Mouse (Mus musculus): Measurements from ENCODE around the gene Skp2. TPM values are rescaled to one million over a fixed set of nuclear protein-coding genes. Genes with fewer than 3 reads are reported as not detected.
A peak's percentile ranks its signal among the peaks of the same experiment; 100 is the strongest.

The Skp2 gene
- total and polyA plus RNA-seq, 3 experiments = 0.50 to 0.73 (median 0.57) TPM

DNA sequence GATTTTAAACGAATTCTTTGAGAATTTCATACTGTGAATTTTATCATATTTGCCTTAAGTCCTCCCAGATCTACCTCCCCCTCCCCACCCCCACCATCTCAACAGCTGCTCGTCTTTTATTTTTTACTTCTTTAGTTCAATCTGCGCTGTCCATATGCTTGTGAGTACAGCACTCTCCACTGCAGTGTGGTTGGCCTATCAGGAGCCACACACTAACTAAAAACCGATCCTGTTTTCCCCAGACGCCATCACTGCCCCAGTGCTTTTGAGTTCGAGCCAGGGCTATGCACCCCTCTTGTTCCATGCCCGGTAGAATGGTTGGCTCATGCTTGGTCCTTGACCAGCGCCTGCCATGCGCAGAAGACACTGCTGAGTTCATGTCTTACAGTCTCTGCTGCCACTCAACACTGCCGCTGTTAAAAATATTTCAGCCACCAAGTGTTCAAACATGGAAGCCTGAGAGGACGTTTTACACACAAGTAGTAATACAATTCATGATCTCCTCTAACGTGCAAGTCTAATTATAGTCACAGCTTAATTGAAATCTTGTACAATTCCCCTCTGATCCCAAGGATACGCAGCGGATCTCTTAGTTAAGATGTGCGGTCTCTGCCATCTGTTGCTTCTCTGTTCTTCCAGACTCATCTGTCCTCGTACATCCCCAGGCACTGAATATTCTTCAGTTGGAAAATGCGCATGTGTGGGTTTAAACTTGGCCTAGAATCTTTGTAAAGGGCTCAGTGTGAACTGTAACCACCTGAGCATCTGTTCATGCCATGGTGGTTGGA is 67.1 kb downstream of the Skp2 start:
- no peak overlapping the region for H3K9ac ChIP-seq (ENCODE audit: low read depth, low read length)
- H3K4me3 ChIP-seq = no peak overlapping the region
- H3K27me3 ChIP-seq (ENCODE audit: control insufficient read depth, insufficient read depth, low read length) = no peaks in the 10 kb centered on the region
- WGBS = 89% methylated on average over 17 of the region's 17 CpGs
- no peak overlapping the region for H3K27ac ChIP-seq
- no peaks in the 10 kb centered on the region for H3K4me1 ChIP-seq (ENCODE audit: control insufficient read depth, insufficient read depth, low read length)
- intact Hi-C loops (cut with DNase I) = no loop called here
- H3K79me2 ChIP-seq (replicated peaks; ENCODE audit: control insufficient read depth, insufficient read depth, low read length) = no peaks in the 10 kb centered on the region
- no peak for DNase-seq
- TF ChIP-seq EP300 (IDR thresholded peaks at IDR 0.05; ENCODE audit: insufficient read depth, low read depth, low read length) (no peak), CTCF (IDR thresholded peaks at IDR 0.05) (no peak)
- no peaks in the 10 kb centered on the region for H3K36me3 ChIP-seq (ENCODE audit: control insufficient read depth, insufficient read depth, low read length)

GRCm38 (mm10) chr15:9087421-9087820 is 67.8 kb downstream of the Skp2 start:
- WGBS = 72% methylated on average over 5 of the region's 5 CpGs
- no peaks in the 10 kb centered on the region for H3K36me3 ChIP-seq (ENCODE audit: control insufficient read depth, insufficient read depth, low read length)
- no peaks in the 10 kb centered on the region for H3K4me1 ChIP-seq (ENCODE audit: control insufficient read depth, insufficient read depth, low read length)

DNA sequence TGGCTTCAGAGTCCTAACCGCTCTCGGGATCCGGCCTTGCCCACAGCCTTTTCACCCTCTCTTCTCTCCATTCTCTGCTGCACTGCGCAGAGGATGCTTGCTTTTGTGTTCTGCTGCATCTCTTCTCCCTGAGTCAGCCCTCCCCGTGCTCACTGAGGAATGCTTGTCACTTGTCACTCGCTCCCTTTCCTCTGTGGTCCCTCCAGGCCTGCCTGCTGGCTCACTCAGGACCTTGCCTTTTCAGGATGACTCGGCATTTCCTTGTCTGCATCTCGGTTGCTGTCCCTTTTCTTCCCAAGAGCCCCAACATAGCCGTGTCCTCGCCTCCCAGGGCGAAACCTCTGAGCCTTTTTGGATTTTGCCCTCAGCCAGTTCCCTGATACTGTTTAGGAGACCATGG is 68.4 kb downstream of the Skp2 start:
- Histone ChIP-seq H3K27me3 (ENCODE audit: control insufficient read depth, insufficient read depth, low read length) (no peaks in the 10 kb centered on the region), H3K9ac (ENCODE audit: low read depth, low read length) (no peak overlapping the region), H3K4me3 (no peak overlapping the region), H3K4me1 (ENCODE audit: control insufficient read depth, insufficient read depth, low read length) (no peaks in the 10 kb centered on the region), H3K79me2 (replicated peaks; ENCODE audit: control insufficient read depth, insufficient read depth, low read length) (no peaks in the 10 kb centered on the region), H3K36me3 (ENCODE audit: control insufficient read depth, insufficient read depth, low read length) (no peaks in the 10 kb centered on the region), H3K27ac (no peak overlapping the region)
- TF ChIP-seq CTCF (IDR thresholded peaks at IDR 0.05) (no peak), POLR2A (IDR thresholded peaks at IDR 0.05; ENCODE audit: insufficient read depth, low read depth, low read length) (no peak), EP300 (IDR thresholded peaks at IDR 0.05; ENCODE audit: insufficient read depth, low read depth, low read length) (no peak)
- WGBS = 56% methylated on average over 11 of the region's 11 CpGs
- intact Hi-C loops (cut with DNase I) = no loop called here
- DNase-seq = no peak

More at GRCm38 (mm10) chr15:9087421-9087820, 67.8 kb downstream of the Skp2 start:
- no peak overlapping the region for H3K27ac ChIP-seq
- DNase-seq = no peak
- H3K4me3 ChIP-seq = no peak overlapping the region
- H3K9ac ChIP-seq (ENCODE audit: low read depth, low read length) = no peak overlapping the region
- TF ChIP-seq POLR2A (IDR thresholded peaks at IDR 0.05; ENCODE audit: insufficient read depth, low read depth, low read length) (no peak), EP300 (IDR thresholded peaks at IDR 0.05; ENCODE audit: insufficient read depth, low read depth, low read length) (no peak), CTCF (IDR thresholded peaks at IDR 0.05) (no peak)
- no peaks in the 10 kb centered on the region for H3K27me3 ChIP-seq (ENCODE audit: control insufficient read depth, insufficient read depth, low read length)
- no peaks in the 10 kb centered on the region for H3K79me2 ChIP-seq (replicated peaks; ENCODE audit: control insufficient read depth, insufficient read depth, low read length)
- intact Hi-C loops (cut with DNase I) = no loop called here

DNA sequence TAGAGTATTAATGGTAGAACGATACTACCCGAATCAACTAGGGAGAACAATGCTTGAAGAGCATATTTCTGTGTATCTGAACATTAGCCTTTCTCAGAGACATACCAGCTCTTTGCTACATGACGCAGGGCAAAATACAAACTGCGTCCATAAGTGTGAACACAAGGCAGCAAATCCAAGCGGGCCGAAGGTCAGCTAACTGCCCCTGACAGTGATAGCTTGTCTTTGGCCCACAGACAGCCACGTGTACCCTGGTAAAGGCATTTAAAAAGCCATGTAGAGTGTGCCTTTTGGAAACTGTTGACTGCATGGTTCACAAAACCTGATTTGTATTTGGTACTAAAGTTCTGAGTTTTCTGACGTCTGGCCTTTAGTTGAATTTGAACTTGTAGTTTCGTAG is 72.5 kb downstream of the Skp2 start:
- Histone ChIP-seq H3K79me2 (replicated peaks; ENCODE audit: control insufficient read depth, insufficient read depth, low read length) (peaks cover 3% of the 10 kb centered on the region; the same call in 1 of the 2 replicates), H3K27ac (peak overlapping the region; percentile 26), H3K4me3 (no peak overlapping the region), H3K9ac (ENCODE audit: low read depth, low read length) (no peak overlapping the region), H3K27me3 (ENCODE audit: control insufficient read depth, insufficient read depth, low read length) (no peaks in the 10 kb centered on the region), H3K4me1 (ENCODE audit: control insufficient read depth, insufficient read depth, low read length) (peaks cover 5% of the 10 kb centered on the region), H3K36me3 (ENCODE audit: control insufficient read depth, insufficient read depth, low read length) (peaks cover 5% of the 10 kb centered on the region)
- WGBS = 62% methylated on average over 9 of the region's 9 CpGs
- TF ChIP-seq CTCF (IDR thresholded peaks at IDR 0.05) = no peak
- no peak for TF ChIP-seq EP300 (IDR thresholded peaks at IDR 0.05; ENCODE audit: insufficient read depth, low read depth, low read length)
- TF ChIP-seq POLR2A (IDR thresholded peaks at IDR 0.05; ENCODE audit: insufficient read depth, low read depth, low read length) = no peak
- intact Hi-C loops (cut with DNase I) = no loop called here
- DNase-seq = peak in 1 of 2 experiments; percentile 33

DNA sequence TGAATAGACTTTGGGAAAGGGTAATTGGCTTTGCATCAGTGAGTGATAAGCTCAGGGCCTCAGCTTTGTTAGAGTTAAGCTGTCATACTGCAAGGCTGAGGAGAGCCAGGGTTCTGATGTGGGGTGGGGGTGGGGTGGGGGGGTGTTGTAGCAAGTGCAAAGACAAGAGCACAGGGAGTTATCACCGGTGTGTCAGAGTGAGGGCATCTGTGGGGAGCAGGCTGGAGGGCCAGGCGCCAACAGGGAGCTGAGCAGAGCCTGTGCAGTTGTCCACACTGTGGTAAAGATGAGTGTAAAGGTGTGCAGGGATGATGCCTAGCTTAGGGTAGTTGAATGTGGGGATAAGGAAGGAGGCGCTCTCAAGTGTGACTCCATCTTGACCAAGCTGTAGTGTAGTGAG is 73.9 kb downstream of the Skp2 start:
- intact Hi-C loops (cut with DNase I) = no loop called here
- TF ChIP-seq POLR2A (IDR thresholded peaks at IDR 0.05; ENCODE audit: insufficient read depth, low read depth, low read length) (no peak), CTCF (IDR thresholded peaks at IDR 0.05) (no peak), EP300 (IDR thresholded peaks at IDR 0.05; ENCODE audit: insufficient read depth, low read depth, low read length) (no peak)
- 64% methylated on average over 3 of the region's 3 CpGs for WGBS
- DNase-seq = no peak
- Histone ChIP-seq H3K4me1 (ENCODE audit: control insufficient read depth, insufficient read depth, low read length) (peaks cover 5% of the 10 kb centered on the region), H3K9ac (ENCODE audit: low read depth, low read length) (no peak overlapping the region), H3K27me3 (ENCODE audit: control insufficient read depth, insufficient read depth, low read length) (no peaks in the 10 kb centered on the region), H3K4me3 (no peak overlapping the region), H3K79me2 (replicated peaks; ENCODE audit: control insufficient read depth, insufficient read depth, low read length) (peaks cover 9% of the 10 kb centered on the region), H3K36me3 (ENCODE audit: control insufficient read depth, insufficient read depth, low read length) (peaks cover 5% of the 10 kb centered on the region), H3K27ac (no peak overlapping the region)

GRCm38 (mm10) chr15:9080206-9080605 is 75.0 kb downstream of the Skp2 start:
- no peak overlapping the region for H3K27ac ChIP-seq
- peaks cover 5% of the 10 kb centered on the region for H3K4me1 ChIP-seq (ENCODE audit: control insufficient read depth, insufficient read depth, low read length)
- intact Hi-C loops (cut with DNase I) = no loop called here
- peaks cover 5% of the 10 kb centered on the region for H3K36me3 ChIP-seq (ENCODE audit: control insufficient read depth, insufficient read depth, low read length)
- DNase-seq = no peak
- H3K79me2 ChIP-seq (replicated peaks; ENCODE audit: control insufficient read depth, insufficient read depth, low read length) = peaks cover 11% of the 10 kb centered on the region
- no peak overlapping the region for H3K4me3 ChIP-seq
- no peaks in the 10 kb centered on the region for H3K27me3 ChIP-seq (ENCODE audit: control insufficient read depth, insufficient read depth, low read length)
- H3K9ac ChIP-seq (ENCODE audit: low read depth, low read length) = no peak overlapping the region
- TF ChIP-seq POLR2A (IDR thresholded peaks at IDR 0.05; ENCODE audit: insufficient read depth, low read depth, low read length) (no peak), EP300 (IDR thresholded peaks at IDR 0.05; ENCODE audit: insufficient read depth, low read depth, low read length) (no peak), CTCF (IDR thresholded peaks at IDR 0.05) (no peak)
- WGBS = 36% methylated on average over 4 of the region's 4 CpGs
